Mouse (Mus musculus) myocyte (in vitro differentiated cells): ENCODE results near the gene Ccdc60. TPM values are rescaled to one million over a fixed set of nuclear protein-coding genes. Genes with fewer than 3 reads are reported as not detected.

Experiments used
- H3K27me3 ChIP-seq: one replicate; pipeline ENCODE4 v1.6.1; 2011; ENCODE audit not compliant: control insufficient read depth, insufficient read depth, insufficient read length
- H3K36me3 ChIP-seq: one replicate; pipeline ENCODE4 v1.6.1; 2011; ENCODE audit not compliant: control insufficient read depth, insufficient read depth
- H3K4me2 ChIP-seq: one replicate; pipeline ENCODE4 v1.6.1; 2011; ENCODE audit warnings: low read depth, control low read depth
- H3K4me3 ChIP-seq: one replicate; pipeline ENCODE4 v1.5.1; 2011; ENCODE audit warnings: mild to moderate bottlenecking, control low read depth, moderate library complexity
- H3K79me2 ChIP-seq: one replicate; pipeline ENCODE4 v1.6.1; 2011; ENCODE audit not compliant: control insufficient read depth, insufficient read depth
- H3ac ChIP-seq: one replicate; pipeline ENCODE4 v1.6.1; 2011; ENCODE audit not compliant: control insufficient read depth, insufficient read length
- CEBPB ChIP-seq: IDR thresholded peaks from 2 replicates; pipeline ENCODE4 v1.6.1; 2011; ENCODE audit warnings: mild to moderate bottlenecking, moderate library complexity; ENCODE audit not compliant: poor library complexity, insufficient read depth, severe bottlenecking
- E2F4 ChIP-seq: IDR thresholded peaks from one replicate; pipeline ENCODE4 v1.6.1; 2011; ENCODE audit warnings: mild to moderate bottlenecking, control low read depth, moderate library complexity; ENCODE audit not compliant: insufficient read depth
- MAX ChIP-seq: IDR thresholded peaks from one replicate; pipeline ENCODE4 v1.6.1; 2011; ENCODE audit warnings: low read depth, mild to moderate bottlenecking, control low read depth
- MYOD1 ChIP-seq, 3 experiments: IDR thresholded peaks; one replicate each; pipeline ENCODE4 v1.6.1; 2011; ENCODE audit warnings: control low read depth in 2 of 3, low read depth in 2 of 3, mild to moderate bottlenecking in 2 of 3, moderate library complexity in 1 of 3; ENCODE audit not compliant: insufficient read length in 2 of 3, control insufficient read depth in 1 of 3
- MYOG ChIP-seq, 3 experiments: IDR thresholded peaks; one replicate each; pipeline ENCODE4 v1.6.1; 2011; ENCODE audit warnings: control low read depth in 2 of 3, low read depth in 2 of 3, mild to moderate bottlenecking in 2 of 3; ENCODE audit not compliant: insufficient read length in 2 of 3, control insufficient read depth in 1 of 3, insufficient read depth in 1 of 3
- POLR2A ChIP-seq: IDR thresholded peaks from one replicate; pipeline ENCODE4 v1.6.1; 2011; ENCODE audit warnings: low read depth, mild to moderate bottlenecking, control low read depth, moderate library complexity; ENCODE audit not compliant: insufficient read length
- POLR2AphosphoS2 ChIP-seq: IDR thresholded peaks from one replicate; pipeline ENCODE4 v1.6.1; 2011; ENCODE audit warnings: low read depth, control low read depth; ENCODE audit not compliant: insufficient read length
- REST ChIP-seq: IDR thresholded peaks from one replicate; pipeline ENCODE4 v1.6.1; 2011; ENCODE audit warnings: mild to moderate bottlenecking, control low read depth, moderate library complexity; ENCODE audit not compliant: insufficient read depth, insufficient read length
- SRF ChIP-seq: IDR thresholded peaks from one replicate; pipeline ENCODE4 v1.6.1; 2011; ENCODE audit warnings: low read depth; ENCODE audit not compliant: control insufficient read depth, insufficient read length
- TCF12 ChIP-seq: IDR thresholded peaks from one replicate; pipeline ENCODE4 v1.6.1; 2011; ENCODE audit warnings: mild to moderate bottlenecking, control low read depth; ENCODE audit not compliant: poor library complexity, insufficient read depth, severe bottlenecking
- TCF3 ChIP-seq: IDR thresholded peaks from one replicate; pipeline ENCODE4 v1.6.1; 2011; ENCODE audit warnings: low read depth, control low read depth; ENCODE audit not compliant: insufficient read length
- USF1 ChIP-seq: IDR thresholded peaks from one replicate; pipeline ENCODE4 v1.6.1; 2011; ENCODE audit warnings: low read depth, mild to moderate bottlenecking, control low read depth, moderate library complexity
- polyA plus RNA-seq: library from polyadenylated mRNA; unstranded; fragments of >200 nt; fragmentation: generic; extraction: Trizol; gene quantifications from one replicate; pipeline ENCODE4 v1.2.1, GENCODE M21; 2012; ENCODE audit warnings: missing spikeins

Gene Ccdc60
- polyA plus RNA-seq, 1 experiment = 0.48 TPM

GRCm38 (mm10) chr5:116221916-116222315 lies 66.9 kb downstream of the Ccdc60 start:
- Histone ChIP-seq H3ac (no peak overlapping the region), H3K4me3 (no peak overlapping the region), H3K36me3 (no peaks in the 10 kb centered on the region), H3K79me2 (no peaks in the 10 kb centered on the region), H3K27me3 (no peaks in the 10 kb centered on the region), H3K4me2 (no peak overlapping the region)
- TF ChIP-seq TCF12 (no peak), E2F4 (no peak), TCF3 (no peak), MYOD1 (IDR thresholded peaks at IDR 0.05; ENCODE audit: control insufficient read depth in 1 of 3, insufficient read length in 2 of 3, low read depth in 2 of 3) (no peak), POLR2A (no peak), REST (no peak), POLR2AphosphoS2 (no peak), CEBPB (no peak), USF1 (no peak), MYOG (IDR thresholded peaks at IDR 0.05; ENCODE audit: control insufficient read depth in 1 of 3, insufficient read depth in 1 of 3, insufficient read length in 2 of 3, low read depth in 2 of 3) (no peak), MAX (no peak), SRF (no peak)

DNA sequence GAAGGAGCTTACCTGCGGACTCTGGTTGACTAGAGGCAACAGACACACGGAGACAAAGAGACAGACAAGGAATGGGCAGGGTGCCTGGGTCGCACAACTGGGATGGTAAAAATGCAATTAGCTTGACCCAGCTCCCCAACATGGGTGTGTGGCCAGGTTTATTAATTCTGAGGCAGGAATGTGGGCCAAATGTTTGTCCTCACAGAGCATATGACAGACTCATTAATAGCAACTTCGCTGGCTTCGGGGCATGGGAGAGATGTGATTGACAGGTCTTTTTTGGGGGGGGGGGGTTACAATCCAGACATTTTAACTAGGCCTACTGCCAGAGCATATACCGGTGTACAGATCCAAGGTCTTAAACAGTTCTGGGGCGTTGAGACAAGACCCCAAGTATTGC lies 69.5 kb downstream of the Ccdc60 start:
- Histone ChIP-seq H3K36me3 (no peaks in the 10 kb centered on the region), H3K79me2 (no peaks in the 10 kb centered on the region), H3K4me2 (no peak overlapping the region), H3K4me3 (no peak overlapping the region), H3K27me3 (no peaks in the 10 kb centered on the region), H3ac (no peak overlapping the region)
- TF ChIP-seq TCF12 (no peak), MYOD1 (IDR thresholded peaks at IDR 0.05; ENCODE audit: control insufficient read depth in 1 of 3, insufficient read length in 2 of 3, low read depth in 2 of 3) (no peak), CEBPB (no peak), TCF3 (no peak), POLR2A (no peak), POLR2AphosphoS2 (no peak), REST (no peak), E2F4 (no peak), MAX (no peak), SRF (no peak), USF1 (no peak), MYOG (IDR thresholded peaks at IDR 0.05; ENCODE audit: control insufficient read depth in 1 of 3, insufficient read depth in 1 of 3, insufficient read length in 2 of 3, low read depth in 2 of 3) (no peak)

DNA sequence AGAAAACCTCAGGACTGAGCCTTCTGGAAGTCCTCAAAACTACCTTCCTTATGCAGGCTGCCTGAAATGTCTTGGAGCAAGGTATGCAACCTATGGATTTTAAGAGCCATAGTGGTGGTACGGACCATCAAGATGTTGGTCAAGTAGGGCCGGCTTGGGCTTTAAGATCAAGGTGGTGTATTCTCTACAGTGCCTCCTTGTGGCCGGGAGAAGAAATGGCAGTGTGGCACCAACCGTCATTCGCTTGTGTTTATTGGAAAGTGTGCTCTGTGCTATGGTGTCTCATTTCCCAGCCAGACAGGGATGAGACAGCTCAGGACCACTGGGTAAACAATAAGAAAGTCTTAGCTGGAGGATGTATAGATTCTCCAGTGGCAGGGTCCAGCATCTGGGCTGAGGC lies 76.1 kb downstream of the Ccdc60 start:
- H3K4me3 ChIP-seq = no peak overlapping the region
- H3K27me3 ChIP-seq = no peaks in the 10 kb centered on the region
- H3K36me3 ChIP-seq = no peaks in the 10 kb centered on the region
- H3K4me2 ChIP-seq = no peak overlapping the region
- H3ac ChIP-seq = no peak overlapping the region
- H3K79me2 ChIP-seq = no peaks in the 10 kb centered on the region
- no peak for TF ChIP-seq USF1
- TF ChIP-seq TCF12 = no peak

DNA sequence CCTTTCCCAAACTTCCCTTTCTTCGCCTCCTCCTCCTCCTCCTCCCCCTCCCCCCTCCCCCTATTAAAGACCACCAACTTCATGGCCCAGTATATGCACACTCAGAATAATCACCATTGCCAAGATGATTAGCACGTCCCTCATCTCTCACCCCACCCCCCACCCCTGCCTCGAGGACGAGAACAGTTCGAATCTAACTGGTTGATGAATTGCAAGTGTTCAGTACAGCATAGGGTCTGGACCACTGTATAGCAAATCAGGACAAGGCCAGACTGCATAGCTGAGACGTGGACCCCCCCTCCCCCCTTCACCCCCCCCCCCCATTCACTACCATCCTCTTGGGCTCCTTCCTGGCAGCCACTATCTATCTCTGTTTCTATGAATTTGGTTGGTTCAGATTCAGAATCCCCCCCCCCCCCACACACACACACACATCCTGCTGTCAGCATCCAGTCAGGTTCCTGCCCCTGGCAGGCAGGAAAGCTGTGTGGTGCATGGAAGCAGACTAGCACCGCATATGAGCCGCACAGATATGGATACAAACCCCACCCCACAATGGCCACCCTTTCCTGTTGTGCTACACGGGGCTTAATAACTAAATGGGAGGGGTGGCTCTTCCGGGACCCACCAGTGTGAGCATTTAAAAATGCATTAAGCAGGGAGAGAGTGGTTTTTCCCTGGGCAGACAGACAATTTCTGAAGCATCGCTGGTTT lies 79.2 kb downstream of the Ccdc60 start:
- H3K4me3 ChIP-seq = no peak overlapping the region
- no peak overlapping the region for H3K4me2 ChIP-seq
- no peaks in the 10 kb centered on the region for H3K79me2 ChIP-seq
- TF ChIP-seq USF1 (no peak), MAX (no peak), E2F4 (no peak), MYOG (IDR thresholded peaks at IDR 0.05; ENCODE audit: control insufficient read depth in 1 of 3, insufficient read depth in 1 of 3, insufficient read length in 2 of 3, low read depth in 2 of 3) (no peak), TCF3 (no peak), POLR2AphosphoS2 (no peak), REST (no peak), POLR2A (no peak), SRF (no peak), CEBPB (no peak), MYOD1 (IDR thresholded peaks at IDR 0.05; ENCODE audit: control insufficient read depth in 1 of 3, insufficient read length in 2 of 3, low read depth in 2 of 3) (no peak), TCF12 (no peak)
- H3ac ChIP-seq = no peak overlapping the region
- H3K27me3 ChIP-seq = no peaks in the 10 kb centered on the region
- H3K36me3 ChIP-seq = no peaks in the 10 kb centered on the region

DNA sequence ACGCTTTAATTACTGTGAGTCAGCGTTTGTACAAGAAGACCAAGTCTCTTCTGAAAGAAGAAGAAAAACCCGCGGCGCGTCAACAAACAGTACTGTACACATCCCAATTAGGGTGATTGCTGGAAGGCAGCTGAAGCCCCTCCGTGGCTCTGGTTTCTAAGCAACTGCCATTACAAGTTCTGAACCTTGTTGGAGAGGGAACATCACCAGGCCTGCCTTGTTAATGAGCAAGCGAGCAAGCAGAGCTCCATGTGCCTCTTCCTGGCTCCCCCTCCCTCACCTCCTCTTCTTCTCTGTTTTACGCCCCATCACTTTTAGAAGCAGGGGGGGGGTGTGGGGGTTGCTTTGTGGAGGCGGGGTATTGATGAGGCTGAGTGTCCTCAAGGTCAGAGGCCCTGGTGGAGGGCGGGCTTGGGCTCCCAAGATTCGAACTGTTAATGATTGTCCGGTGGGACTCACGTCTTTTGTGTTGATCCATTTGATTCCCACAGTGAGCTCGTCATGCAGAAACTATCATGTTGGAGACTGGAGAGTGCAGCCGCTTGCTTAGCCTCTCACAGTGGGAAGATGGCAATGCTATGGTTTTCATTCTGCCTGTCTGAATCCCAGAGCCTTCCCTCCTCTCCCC lies 79.9 kb downstream of the Ccdc60 start:
- Histone ChIP-seq H3K36me3 (no peaks in the 10 kb centered on the region), H3ac (no peak overlapping the region), H3K4me2 (no peak overlapping the region), H3K79me2 (no peaks in the 10 kb centered on the region), H3K4me3 (no peak overlapping the region), H3K27me3 (no peaks in the 10 kb centered on the region)
- TF ChIP-seq MYOG (IDR thresholded peaks at IDR 0.05; ENCODE audit: control insufficient read depth in 1 of 3, insufficient read depth in 1 of 3, insufficient read length in 2 of 3, low read depth in 2 of 3) = no peak
- TF ChIP-seq MAX = no peak
- TF ChIP-seq SRF = no peak
- no peak for TF ChIP-seq POLR2A
- TF ChIP-seq REST = no peak
- TF ChIP-seq E2F4 = no peak
- no peak for TF ChIP-seq TCF12
- no peak for TF ChIP-seq POLR2AphosphoS2
- no peak for TF ChIP-seq TCF3
- TF ChIP-seq CEBPB = no peak
